Mouse (Mus musculus): ENCODE data around the gene Gpr3. TPM values are rescaled to one million over a fixed set of nuclear protein-coding genes. Genes with fewer than 3 reads are reported as not detected.

The Gpr3 gene
- polyA plus RNA-seq, 1 experiment: not detected

DNA sequence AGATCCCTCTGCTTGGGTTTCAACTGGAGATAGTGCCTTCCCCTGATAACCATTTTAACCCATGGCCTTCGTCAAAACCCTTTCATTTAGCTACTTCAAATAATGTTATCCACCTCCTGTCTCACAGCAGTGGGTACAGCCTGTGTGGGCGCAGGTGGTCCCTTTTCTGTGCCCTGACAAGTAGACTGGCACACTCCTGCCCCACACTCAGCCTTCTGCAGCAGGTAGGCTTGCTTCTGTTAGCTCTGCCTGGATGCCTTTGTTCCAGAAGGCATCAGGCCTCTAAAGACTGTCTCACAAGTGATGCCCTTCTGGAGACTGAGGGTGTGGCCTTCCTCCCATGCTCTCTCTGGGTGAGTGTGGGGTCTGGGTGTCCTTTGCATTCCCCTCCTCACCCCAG lies 16.2 kb downstream of the Gpr3 start:
- Histone ChIP-seq H3K4me3 (ENCODE audit: insufficient read depth, low read length) (no peak overlapping the region), H3K27ac (ENCODE audit: insufficient read depth, low read length) (no peak overlapping the region), H3K4me1 (ENCODE audit: control insufficient read depth, insufficient read depth, low read length) (peaks cover 2% of the 10 kb centered on the region; the same call in 1 of the 2 replicates)
- TF ChIP-seq POLR2A (IDR thresholded peaks at IDR 0.05; ENCODE audit: low read depth, low read length) (no peak), CTCF (IDR thresholded peaks at IDR 0.05; ENCODE audit: borderline replicate concordance, insufficient read depth, low read length) (no peak)

DNA sequence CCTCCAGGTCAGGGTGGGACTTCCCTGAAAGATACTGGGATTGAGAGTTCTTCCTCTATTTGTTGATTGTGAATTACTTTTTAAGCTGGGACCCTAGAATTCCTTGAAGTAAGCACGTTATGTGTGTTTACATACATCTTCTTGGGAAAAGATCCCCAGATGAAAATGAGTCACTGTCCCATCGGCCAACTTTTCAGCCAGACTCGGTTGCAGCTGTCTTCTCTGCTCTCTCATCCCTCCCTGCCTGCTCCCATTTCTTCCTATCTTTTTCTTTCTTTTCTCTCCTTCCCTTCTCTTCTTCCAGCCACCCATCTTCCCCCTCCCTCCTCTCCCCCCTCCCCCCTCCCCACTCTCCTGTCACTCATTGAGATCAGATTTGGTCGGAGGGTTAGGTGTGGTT lies 17.3 kb downstream of the Gpr3 start:
- no peaks in the 10 kb centered on the region; the same call in 1 of the 2 replicates for H3K4me1 ChIP-seq (ENCODE audit: control insufficient read depth, insufficient read depth, low read length)
- H3K4me3 ChIP-seq (ENCODE audit: insufficient read depth, low read length): no peak overlapping the region
- no peak overlapping the region for H3K27ac ChIP-seq (ENCODE audit: insufficient read depth, low read length)
- TF ChIP-seq CTCF (IDR thresholded peaks at IDR 0.05; ENCODE audit: borderline replicate concordance, insufficient read depth, low read length): no peak
- TF ChIP-seq POLR2A (IDR thresholded peaks at IDR 0.05; ENCODE audit: low read depth, low read length): no peak

DNA sequence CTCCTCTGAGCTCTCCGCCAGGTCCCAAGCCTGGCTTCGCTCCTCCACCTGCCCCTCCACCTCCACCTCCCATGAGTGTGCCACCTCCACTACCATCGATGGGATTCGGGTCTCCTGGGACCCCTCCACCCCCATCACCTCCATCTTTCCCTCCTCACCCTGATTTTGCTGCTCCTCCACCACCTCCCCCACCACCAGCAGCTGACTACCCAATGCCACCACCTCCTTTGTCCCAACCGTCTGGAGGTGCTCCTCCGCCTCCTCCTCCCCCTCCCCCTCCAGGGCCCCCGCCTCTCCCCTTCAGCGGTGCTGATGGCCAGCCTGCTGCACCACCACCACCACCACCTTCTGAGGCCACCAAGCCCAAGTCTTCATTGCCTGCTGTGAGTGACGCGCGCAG lies 17.9 kb downstream of the Gpr3 start:
- no peak overlapping the region for H3K4me3 ChIP-seq (ENCODE audit: insufficient read depth, low read length)
- TF ChIP-seq CTCF (IDR thresholded peaks at IDR 0.05; ENCODE audit: borderline replicate concordance, insufficient read depth, low read length): no peak
- no peak for TF ChIP-seq POLR2A (IDR thresholded peaks at IDR 0.05; ENCODE audit: low read depth, low read length)
- H3K27ac ChIP-seq (ENCODE audit: insufficient read depth, low read length): no peak overlapping the region
- H3K4me1 ChIP-seq (ENCODE audit: control insufficient read depth, insufficient read depth, low read length): no peaks in the 10 kb centered on the region

DNA sequence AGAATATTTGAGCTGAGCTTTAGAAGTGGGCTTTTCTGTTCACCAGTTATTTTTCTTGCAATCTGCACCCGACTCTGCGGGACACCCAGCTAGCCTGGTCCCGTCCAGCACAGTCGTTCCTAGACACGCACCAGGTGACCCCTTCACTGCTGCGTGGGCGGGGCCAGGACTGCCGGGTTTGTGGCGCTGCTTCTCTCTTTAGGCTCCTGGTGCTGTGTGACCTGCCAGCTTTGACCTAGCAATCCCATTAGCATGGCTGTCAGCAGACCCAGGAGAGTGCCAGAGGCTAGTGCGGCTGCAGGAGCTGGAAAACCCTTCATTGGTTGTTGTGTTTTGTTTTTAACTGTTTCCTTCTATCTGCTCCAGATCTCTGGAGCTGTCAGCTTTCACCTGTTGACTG lies 22.9 kb downstream of the Gpr3 start:
- TF ChIP-seq CTCF (IDR thresholded peaks at IDR 0.05; ENCODE audit: borderline replicate concordance, insufficient read depth, low read length) (no peak), POLR2A (IDR thresholded peaks at IDR 0.05; ENCODE audit: low read depth, low read length) (no peak)
- Histone ChIP-seq H3K4me3 (ENCODE audit: insufficient read depth, low read length) (no peak overlapping the region), H3K4me1 (ENCODE audit: control insufficient read depth, insufficient read depth, low read length) (peaks cover 10% of the 10 kb centered on the region), H3K27ac (ENCODE audit: insufficient read depth, low read length) (no peak overlapping the region)

DNA sequence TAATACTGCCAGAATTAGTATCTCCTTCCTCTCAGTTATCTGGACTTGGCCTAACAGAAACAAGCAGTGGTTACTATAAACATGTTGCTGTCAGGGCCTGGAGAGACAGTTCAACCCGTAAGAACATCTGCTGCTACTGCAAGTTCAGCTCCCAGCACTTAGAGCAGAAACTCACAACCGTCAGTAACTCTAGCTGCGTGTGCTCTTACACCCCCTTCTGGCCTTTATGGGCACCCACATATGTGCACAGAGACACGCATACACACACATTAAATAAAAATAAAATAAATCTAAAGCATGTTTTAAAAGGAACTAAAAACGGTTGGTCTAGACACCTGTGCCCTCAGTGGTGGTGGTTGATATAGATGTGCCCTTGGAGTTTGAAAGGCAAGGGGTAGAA lies 25.5 kb downstream of the Gpr3 start:
- TF ChIP-seq CTCF (IDR thresholded peaks at IDR 0.05; ENCODE audit: borderline replicate concordance, insufficient read depth, low read length) (no peak), POLR2A (IDR thresholded peaks at IDR 0.05; ENCODE audit: low read depth, low read length) (no peak)
- Histone ChIP-seq H3K4me1 (ENCODE audit: control insufficient read depth, insufficient read depth, low read length) (peaks cover 25% of the 10 kb centered on the region), H3K27ac (ENCODE audit: insufficient read depth, low read length) (no peak overlapping the region), H3K4me3 (ENCODE audit: insufficient read depth, low read length) (no peak overlapping the region)

DNA sequence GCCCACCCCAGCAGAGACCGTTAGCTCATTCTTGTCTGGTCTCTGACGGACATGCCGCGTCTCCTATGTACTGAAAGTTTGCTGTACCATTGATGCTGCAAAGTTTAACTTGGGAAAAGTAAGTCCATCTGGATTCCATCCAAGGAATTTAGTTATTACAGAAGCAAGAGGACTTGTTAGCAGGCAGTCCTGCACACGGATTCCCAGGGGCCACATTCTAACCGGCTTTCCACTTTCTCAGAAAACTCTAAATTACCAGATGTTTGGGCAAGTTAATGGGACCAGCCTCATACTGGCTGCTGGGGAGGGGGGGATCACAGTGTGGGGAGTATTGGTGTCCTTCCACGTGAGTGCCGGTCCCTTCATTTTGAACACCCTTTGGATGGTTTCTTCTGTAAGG lies 26.4 kb downstream of the Gpr3 start:
- Histone ChIP-seq H3K4me1 (ENCODE audit: control insufficient read depth, insufficient read depth, low read length) (peaks cover 25% of the 10 kb centered on the region), H3K4me3 (ENCODE audit: insufficient read depth, low read length) (no peak overlapping the region)
- TF ChIP-seq CTCF (IDR thresholded peaks at IDR 0.05; ENCODE audit: borderline replicate concordance, insufficient read depth, low read length): no peak
- no peak for TF ChIP-seq POLR2A (IDR thresholded peaks at IDR 0.05; ENCODE audit: low read depth, low read length)

GRCm38 (mm10) chr4:133184898-133185665 lies 27.3 kb downstream of the Gpr3 start:
- no peak overlapping the region for H3K4me3 ChIP-seq (ENCODE audit: insufficient read depth, low read length)
- H3K4me1 ChIP-seq (ENCODE audit: control insufficient read depth, insufficient read depth, low read length): peaks cover 25% of the 10 kb centered on the region
- TF ChIP-seq CTCF (IDR thresholded peaks at IDR 0.05; ENCODE audit: borderline replicate concordance, insufficient read depth, low read length) (no peak), POLR2A (IDR thresholded peaks at IDR 0.05; ENCODE audit: low read depth, low read length) (no peak)
- H3K27ac ChIP-seq (ENCODE audit: insufficient read depth, low read length): peak overlapping the region; percentile 87

More for the DNA sequence above, 26.4 kb downstream of the Gpr3 start:
- peak overlapping the region; percentile 87 for H3K27ac ChIP-seq (ENCODE audit: insufficient read depth, low read length)

DNA sequence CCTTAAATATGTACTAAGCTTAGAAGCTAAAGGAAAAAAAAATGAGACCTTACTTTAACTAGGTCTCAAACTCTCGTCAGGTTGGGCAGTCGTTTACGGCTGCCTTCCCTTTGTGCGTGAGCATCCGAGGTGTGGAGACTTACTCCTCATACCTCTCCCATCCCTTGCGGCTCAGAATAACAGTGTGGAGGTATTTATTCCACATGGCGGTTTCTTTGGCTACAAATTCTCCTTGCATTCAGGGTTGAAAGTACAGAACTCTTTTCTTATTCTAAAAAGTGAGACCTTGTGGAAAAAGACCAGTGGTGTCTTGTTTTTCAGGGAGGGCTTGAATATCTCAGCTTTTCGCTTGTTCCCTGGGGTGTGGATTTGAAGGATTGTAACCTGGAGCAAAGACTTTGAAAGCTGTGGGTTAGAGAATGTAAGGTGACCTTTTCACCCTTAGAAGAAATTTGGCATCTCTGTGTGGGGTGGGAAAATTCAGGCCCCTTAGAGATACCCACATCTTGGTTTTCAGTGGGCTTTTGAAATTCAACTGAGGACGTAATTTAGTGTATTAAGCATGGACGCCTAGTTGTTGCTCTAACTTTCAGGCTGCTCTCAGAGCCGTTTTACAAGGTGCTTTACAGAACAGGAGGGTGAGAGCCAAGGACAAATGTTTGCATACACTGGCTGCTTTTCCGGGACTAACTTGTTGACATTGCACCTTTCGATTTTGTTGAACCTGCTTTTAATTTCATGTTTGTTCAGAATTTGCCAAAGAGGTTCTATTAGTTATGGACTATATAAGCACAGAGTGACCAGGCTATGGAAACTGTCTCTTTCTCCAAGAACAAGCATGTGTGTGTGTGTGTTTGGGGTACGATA lies 28.1 kb downstream of the Gpr3 start:
- TF ChIP-seq POLR2A (IDR thresholded peaks at IDR 0.05; ENCODE audit: low read depth, low read length) (no peak), CTCF (IDR thresholded peaks at IDR 0.05; ENCODE audit: borderline replicate concordance, insufficient read depth, low read length) (no peak)

DNA sequence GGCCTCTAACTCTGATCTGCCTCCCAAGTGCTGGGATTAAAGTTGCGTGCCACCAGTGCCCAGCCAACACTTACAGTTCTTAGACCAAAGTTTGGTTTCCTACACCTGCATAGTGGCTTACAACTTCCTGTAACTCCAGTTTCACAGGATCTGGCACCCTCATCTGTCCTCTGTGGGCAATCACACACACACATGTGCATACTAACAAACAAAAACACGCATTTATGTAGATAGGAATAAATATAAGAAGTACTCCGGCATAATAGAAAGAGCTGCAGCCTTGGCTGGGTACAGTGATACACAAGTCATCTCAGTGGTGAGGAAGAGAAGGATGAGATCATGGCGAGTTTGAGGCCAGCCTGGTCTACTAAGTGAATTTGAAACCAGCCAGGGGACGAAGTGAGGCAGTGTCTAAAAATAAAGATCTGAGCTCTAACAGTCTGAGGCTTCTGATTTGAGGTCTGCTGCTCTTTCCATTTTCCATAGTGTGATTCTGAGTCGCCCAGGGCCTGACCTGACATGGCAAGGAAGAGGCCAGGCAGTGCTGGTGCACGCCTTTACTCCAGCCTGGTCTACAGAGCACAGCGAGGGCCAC lies 29.8 kb downstream of the Gpr3 start:
- TF ChIP-seq CTCF (IDR thresholded peaks at IDR 0.05; ENCODE audit: borderline replicate concordance, insufficient read depth, low read length) (no peak), POLR2A (IDR thresholded peaks at IDR 0.05; ENCODE audit: low read depth, low read length) (no peak)
- no peak overlapping the region; the same call in 1 of the 2 replicates for H3K27ac ChIP-seq (ENCODE audit: insufficient read depth, low read length)

More for the DNA sequence above, 28.1 kb downstream of the Gpr3 start:
- Histone ChIP-seq H3K27ac (ENCODE audit: insufficient read depth, low read length) (peak overlapping the region; percentile 87), H3K4me1 (ENCODE audit: control insufficient read depth, insufficient read depth, low read length) (peaks cover 25% of the 10 kb centered on the region), H3K4me3 (ENCODE audit: insufficient read depth, low read length) (no peak overlapping the region)

More for the DNA sequence above, 29.8 kb downstream of the Gpr3 start:
- Histone ChIP-seq H3K4me3 (ENCODE audit: insufficient read depth, low read length) (no peak overlapping the region), H3K4me1 (ENCODE audit: control insufficient read depth, insufficient read depth, low read length) (peaks cover 23% of the 10 kb centered on the region)

All from embryonic fibroblast, embryonic 13.5 days (primary cell).